Comparison of ENCODE assay signal across 11 mouse cellular contexts in the genomic region with DNA sequence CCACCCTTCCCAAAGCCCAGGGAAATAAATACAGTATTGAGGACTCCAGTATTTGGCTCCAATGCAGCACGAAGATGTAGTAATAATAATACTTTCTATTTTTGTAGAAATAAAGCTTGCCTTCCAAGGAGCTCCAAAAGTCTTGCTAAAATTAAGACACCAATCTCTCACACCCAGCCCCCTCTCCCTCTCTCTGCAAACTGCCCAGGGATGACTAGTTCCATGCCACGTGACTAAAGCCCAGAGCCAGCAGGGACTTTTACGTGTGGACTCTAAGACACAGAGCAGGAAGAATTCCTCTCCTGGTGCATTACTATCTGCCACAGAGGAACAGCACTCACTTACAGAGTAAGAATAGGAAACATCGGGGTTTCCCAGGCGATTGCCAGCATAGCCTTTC.
DNase-seq lines count a peak whose midpoint lies in the region; ATAC-seq and TF ChIP-seq lines count a peak whose summit lies in the region.
"Had no signal": no experiment of that assay in that cellular context is flagged by ENCODE, and none has a peak within 500 bp of the region (broad histone marks: within the 10 kb centered on the region; RNA-seq: fewer than 3 reads in every experiment).

No protein-coding gene starts in this region.

- TF ChIP-seq POLR2A in lung, adult 2 months (IDR thresholded peaks at IDR 0.05; ENCODE audit: borderline replicate concordance, extremely low read depth, low read depth, low read length) = no peak

- peak overlapping the region; percentile 57 for H3K27ac ChIP-seq in forebrain, postnatal 0 days (ENCODE audit: low read depth, low read length)
- H3K27ac ChIP-seq in forebrain, embryonic 11.5 days (ENCODE audit: low read depth, low read length) = no peak overlapping the region
- H3K27ac ChIP-seq in lung, embryonic 16.5 days (ENCODE audit: low read length) = no peak overlapping the region
- H3K27ac ChIP-seq: heart, adult 2 months; liver, embryonic 12.5 days had no signal

- no peak overlapping the region for H3K4me2 ChIP-seq in forebrain, postnatal 0 days (ENCODE audit: low read depth)
- no peak overlapping the region for H3K4me2 ChIP-seq in forebrain, embryonic 11.5 days (ENCODE audit: low read depth, low read length, severe bottlenecking)
- no peak overlapping the region for H3K4me2 ChIP-seq in lung, embryonic 16.5 days (ENCODE audit: low read depth, low read length)
- H3K4me2 ChIP-seq: liver, embryonic 12.5 days had no signal

- WGBS in forebrain, postnatal 0 days = 55% methylated on average over 5 of the region's 5 CpGs
- 84% methylated on average over 5 of the region's 5 CpGs for WGBS in forebrain, embryonic 11.5 days
- 60% methylated on average over 5 of the region's 5 CpGs for WGBS in lung, embryonic 16.5 days
- 69% methylated on average over 5 of the region's 5 CpGs for WGBS in lung, adult 2 months

- no peak for TF ChIP-seq CTCF in forebrain, postnatal 0 days (IDR thresholded peaks at IDR 0.05; ENCODE audit: low read depth)
- TF ChIP-seq CTCF in lung, adult 2 months (IDR thresholded peaks at IDR 0.05; ENCODE audit: insufficient read depth, low read length) = no peak

- no peak overlapping the region for H3K4me3 ChIP-seq in forebrain, postnatal 0 days (ENCODE audit: low read depth, low read length)
- no peak overlapping the region for H3K4me3 ChIP-seq in forebrain, embryonic 11.5 days (ENCODE audit: low read depth, low read length)
- no peak overlapping the region for H3K4me3 ChIP-seq in lung, embryonic 16.5 days (ENCODE audit: low read length)
- no peak overlapping the region for H3K4me3 ChIP-seq in lung, adult 2 months (replicated peaks; ENCODE audit: extremely low read depth, low read depth, low read length)
- H3K4me3 ChIP-seq: heart, adult 2 months; liver, embryonic 12.5 days had no signal

- H3K9me3 ChIP-seq in forebrain, postnatal 0 days (ENCODE audit: low read length) = no peaks in the 10 kb centered on the region
- H3K9me3 ChIP-seq in forebrain, embryonic 11.5 days (ENCODE audit: control insufficient read depth, low read length) = no peaks in the 10 kb centered on the region
- H3K9me3 ChIP-seq in lung, embryonic 16.5 days (ENCODE audit: control insufficient read depth, low read length) = no peaks in the 10 kb centered on the region
- H3K9me3 ChIP-seq: liver, embryonic 12.5 days had no signal

- no peak overlapping the region for H3K9ac ChIP-seq in forebrain, postnatal 0 days
- H3K9ac ChIP-seq in forebrain, embryonic 11.5 days (ENCODE audit: low read length) = no peak overlapping the region
- no peak overlapping the region for H3K9ac ChIP-seq in lung, embryonic 16.5 days (ENCODE audit: low read length)
- H3K9ac ChIP-seq: liver, embryonic 12.5 days had no signal

- H3K4me1 ChIP-seq in forebrain, postnatal 0 days (ENCODE audit: insufficient read depth) = peaks cover 10% of the 10 kb centered on the region; the same call in 1 of the 2 replicates
- no peaks in the 10 kb centered on the region for H3K4me1 ChIP-seq in forebrain, embryonic 11.5 days (replicated peaks; ENCODE audit: control insufficient read depth, insufficient read depth, low read length)
- no peaks in the 10 kb centered on the region for H3K4me1 ChIP-seq in lung, embryonic 16.5 days (replicated peaks; ENCODE audit: control insufficient read depth, insufficient read depth, low read length)
- H3K4me1 ChIP-seq in lung, adult 2 months (ENCODE audit: control insufficient read depth, insufficient read depth, low read length) = no peaks in the 10 kb centered on the region
- H3K4me1 ChIP-seq: liver, embryonic 12.5 days had no signal

- peak; percentile 45 for ATAC-seq in forebrain, postnatal 0 days
- ATAC-seq in forebrain, embryonic 11.5 days (replicated peaks; ENCODE audit: low FRiP score) = no peak
- ATAC-seq in lung, embryonic 16.5 days (ENCODE audit: low read depth) = 0 out of 2 replicates have a peak, but pooled peaks have one; percentile 51
- ATAC-seq: liver, embryonic 12.5 days had no signal

- no peak for DNase-seq in forebrain, postnatal 0 days
- DNase-seq in forebrain, embryonic 11.5 days (ENCODE audit: low spot score) = no peak
- no peak for DNase-seq in lung, adult 2 months
- peak; percentile 47 for DNase-seq in lung, postnatal 10 days
- DNase-seq in right cerebral cortex, postnatal 25 days = peak; percentile 51
- no peak for DNase-seq in adrenal gland, adult (ENCODE audit: inconsistent age in 2 of 2, low spot score in 1 of 2)
- no peak for DNase-seq in thymus, postnatal 36 days
- DNase-seq: heart, adult 2 months had no signal

- no peaks in the 10 kb centered on the region for H3K27me3 ChIP-seq in forebrain, postnatal 0 days (ENCODE audit: insufficient read depth, low read length)
- H3K27me3 ChIP-seq in forebrain, embryonic 11.5 days (ENCODE audit: control insufficient read depth, insufficient read depth, low read length) = no peaks in the 10 kb centered on the region
- no peaks in the 10 kb centered on the region for H3K27me3 ChIP-seq in lung, embryonic 16.5 days (ENCODE audit: control insufficient read depth, insufficient read depth, low read depth, low read length)
- H3K27me3 ChIP-seq: liver, embryonic 12.5 days had no signal

- H3K36me3 ChIP-seq in forebrain, postnatal 0 days (ENCODE audit: insufficient read depth) = no peaks in the 10 kb centered on the region
- no peaks in the 10 kb centered on the region for H3K36me3 ChIP-seq in forebrain, embryonic 11.5 days (ENCODE audit: control insufficient read depth, insufficient read depth, low read length)
- no peaks in the 10 kb centered on the region for H3K36me3 ChIP-seq in lung, embryonic 16.5 days (ENCODE audit: control insufficient read depth, insufficient read depth, low read length)
- H3K36me3 ChIP-seq: G1E; liver, embryonic 12.5 days had no signal

Comparison
In these comparisons a context has a peak if more than half of its experiments do, and no peak if none do; other contexts are left out.
1. DNase-seq: peak in lung, postnatal 10 days (single experiment) and right cerebral cortex, postnatal 25 days (single experiment); none in forebrain, postnatal 0 days (single experiment), forebrain, embryonic 11.5 days (single experiment), lung, adult 2 months (single experiment), adrenal gland, adult (0 of 2) and thymus, postnatal 36 days (0 of 2).